Mouse (Mus musculus): ENCODE measurements around the gene Dzank1. TPM values are rescaled to one million over a fixed set of nuclear protein-coding genes. Genes with fewer than 3 reads are reported as not detected.

The Dzank1 gene
- polyA plus RNA-seq, 1 experiment from 2014 or later, result 0.45 TPM

- no peak overlapping the region for H3K27ac ChIP-seq
- H3K27me3 ChIP-seq (ENCODE audit: insufficient read depth, poor library complexity, severe bottlenecking), result no peaks in the 10 kb centered on the region
- H3K36me3 ChIP-seq, result 0 out of 2 replicates have a peak, but pooled peaks cover 2% of the 10 kb centered on the region
- WGBS, result 53% methylated on average over 10 of the region's 10 CpGs
- H3K9me3 ChIP-seq, result no peaks in the 10 kb centered on the region
- DNase-seq (ENCODE audit: low spot score), result no peak
- H3K4me3 ChIP-seq, result no peak overlapping the region
- H3K4me1 ChIP-seq, result peaks cover 8% of the 10 kb centered on the region
Observed at GRCm38 (mm10) chr2:144525856-144526255, 1.4 kb downstream of the Dzank1 start.

DNA sequence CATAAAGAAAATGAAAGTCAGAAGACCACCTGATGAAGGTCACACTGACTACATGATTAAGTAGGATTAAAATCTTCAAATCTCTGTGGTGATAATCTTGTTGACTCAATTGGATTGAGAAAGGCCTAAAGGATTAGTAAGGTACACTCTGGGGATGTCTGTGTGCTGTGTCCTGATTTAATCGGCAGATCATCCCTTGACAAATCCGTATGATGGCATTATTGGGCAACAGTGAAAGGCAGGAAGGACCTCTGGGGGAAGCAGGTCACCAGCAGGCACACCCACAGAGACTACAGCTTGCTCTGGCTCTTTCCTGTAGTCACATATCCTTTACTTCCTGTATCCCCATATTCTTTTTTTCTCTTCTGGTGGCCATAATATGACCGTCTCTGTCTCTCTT, 7.4 kb downstream of the Dzank1 start:
- H3K4me3 ChIP-seq, result no peak overlapping the region
- no peaks in the 10 kb centered on the region for H3K9me3 ChIP-seq
- H3K27ac ChIP-seq, result no peak overlapping the region
- H3K36me3 ChIP-seq, result no peaks in the 10 kb centered on the region
- H3K4me1 ChIP-seq, result 0 out of 2 replicates have a peak, but pooled peaks cover 3% of the 10 kb centered on the region
- 69% methylated on average over 3 of the region's 3 CpGs for WGBS
- DNase-seq (ENCODE audit: low spot score), result no peak
- H3K27me3 ChIP-seq (ENCODE audit: insufficient read depth, poor library complexity, severe bottlenecking), result no peaks in the 10 kb centered on the region

DNA sequence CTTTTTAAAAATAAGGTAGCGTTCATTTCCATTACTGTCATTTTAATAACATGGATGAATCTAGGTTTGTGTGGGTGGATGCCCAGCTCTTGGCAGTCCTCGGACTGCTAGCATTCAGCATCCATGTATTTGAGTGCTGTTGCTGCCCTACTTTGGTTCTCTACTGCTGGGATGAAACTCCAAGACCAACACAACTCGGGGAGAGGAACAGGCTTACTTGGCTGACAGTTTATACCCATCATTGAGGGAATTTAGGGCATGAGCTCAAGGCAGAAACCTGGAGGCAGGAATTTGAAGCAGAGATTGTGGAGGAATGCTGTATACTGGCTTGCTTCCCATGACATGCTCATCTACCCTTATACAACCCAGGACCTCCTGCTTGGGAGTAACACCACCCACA, 12.6 kb downstream of the Dzank1 start:
- no peak overlapping the region for H3K4me3 ChIP-seq
- no peak overlapping the region for H3K27ac ChIP-seq
- WGBS, result 84% methylated on average over 3 of the region's 3 CpGs

DNA sequence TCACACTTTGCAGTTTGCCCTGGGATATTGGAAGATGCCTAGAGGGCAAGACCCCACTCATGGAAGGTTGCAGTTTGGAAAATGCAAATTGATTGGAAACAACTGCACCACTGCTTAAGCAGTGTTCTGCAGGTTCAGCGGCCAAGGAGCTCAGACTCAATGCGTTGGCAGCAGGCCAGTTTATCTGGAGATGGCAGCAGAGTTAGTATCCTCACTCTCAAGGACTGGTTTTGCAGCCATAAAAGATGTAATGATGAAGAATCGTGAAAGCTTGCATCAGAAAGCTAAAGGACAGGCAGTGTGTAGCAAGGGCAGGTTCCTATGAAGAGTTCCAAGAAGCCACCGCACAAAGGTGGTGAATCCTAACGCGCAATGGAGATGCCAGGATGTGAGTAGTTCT, 25.1 kb downstream of the Dzank1 start:
- Histone ChIP-seq H3K27me3 (ENCODE audit: insufficient read depth, poor library complexity, severe bottlenecking) (no peaks in the 10 kb centered on the region), H3K4me1 (no peaks in the 10 kb centered on the region), H3K27ac (no peak overlapping the region), H3K4me3 (no peak overlapping the region), H3K9me3 (no peaks in the 10 kb centered on the region), H3K36me3 (no peaks in the 10 kb centered on the region)
- no peak for DNase-seq (ENCODE audit: low spot score)
- WGBS, result 87% methylated on average over 6 of the region's 6 CpGs

More for the DNA sequence above, 12.6 kb downstream of the Dzank1 start:
- DNase-seq (ENCODE audit: low spot score), result peak; percentile 16
- Histone ChIP-seq H3K9me3 (no peaks in the 10 kb centered on the region), H3K27me3 (ENCODE audit: insufficient read depth, poor library complexity, severe bottlenecking) (no peaks in the 10 kb centered on the region), H3K4me1 (0 out of 2 replicates have a peak, but pooled peaks cover 3% of the 10 kb centered on the region), H3K36me3 (no peaks in the 10 kb centered on the region)

DNA sequence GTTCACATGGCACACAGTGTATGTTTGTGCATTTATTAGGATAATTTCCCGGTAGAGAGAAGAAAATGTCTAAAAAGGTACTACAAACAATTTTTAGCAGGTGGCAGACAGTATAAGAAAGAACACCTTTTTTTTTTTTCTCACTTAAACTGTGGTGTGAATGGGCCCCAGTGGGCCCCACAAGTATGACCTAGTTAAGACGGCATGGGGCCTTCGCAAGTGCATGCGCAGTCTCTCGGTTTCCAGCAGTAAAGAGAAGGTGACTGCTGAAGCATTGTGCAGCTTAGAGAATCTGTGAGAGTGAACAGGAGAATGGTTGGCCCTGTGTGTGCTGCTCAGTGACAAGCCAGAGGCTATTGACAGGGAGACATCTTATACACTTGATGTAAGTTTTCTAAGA, 37.9 kb downstream of the Dzank1 start:
- Histone ChIP-seq H3K27me3 (ENCODE audit: insufficient read depth, poor library complexity, severe bottlenecking) (no peaks in the 10 kb centered on the region), H3K4me3 (no peak overlapping the region), H3K9me3 (0 out of 2 replicates have a peak, but pooled peaks cover 2% of the 10 kb centered on the region), H3K4me1 (no peaks in the 10 kb centered on the region), H3K36me3 (no peaks in the 10 kb centered on the region), H3K27ac (no peak overlapping the region)
- WGBS, result 88% methylated on average over 5 of the region's 5 CpGs
- DNase-seq (ENCODE audit: low spot score), result peak; percentile 58

- WGBS, result 77% methylated on average over 6 of the region's 6 CpGs
- no peak overlapping the region for H3K27ac ChIP-seq
- no peaks in the 10 kb centered on the region for H3K36me3 ChIP-seq
- H3K4me3 ChIP-seq, result no peak overlapping the region
- H3K27me3 ChIP-seq (ENCODE audit: insufficient read depth, poor library complexity, severe bottlenecking), result no peaks in the 10 kb centered on the region
- 0 out of 2 replicates have a peak, but pooled peaks cover 2% of the 10 kb centered on the region for H3K9me3 ChIP-seq
- DNase-seq (ENCODE audit: low spot score), result no peak
- no peaks in the 10 kb centered on the region for H3K4me1 ChIP-seq
Observed at GRCm38 (mm10) chr2:144487476-144487875, 39.7 kb downstream of the Dzank1 start.

DNA sequence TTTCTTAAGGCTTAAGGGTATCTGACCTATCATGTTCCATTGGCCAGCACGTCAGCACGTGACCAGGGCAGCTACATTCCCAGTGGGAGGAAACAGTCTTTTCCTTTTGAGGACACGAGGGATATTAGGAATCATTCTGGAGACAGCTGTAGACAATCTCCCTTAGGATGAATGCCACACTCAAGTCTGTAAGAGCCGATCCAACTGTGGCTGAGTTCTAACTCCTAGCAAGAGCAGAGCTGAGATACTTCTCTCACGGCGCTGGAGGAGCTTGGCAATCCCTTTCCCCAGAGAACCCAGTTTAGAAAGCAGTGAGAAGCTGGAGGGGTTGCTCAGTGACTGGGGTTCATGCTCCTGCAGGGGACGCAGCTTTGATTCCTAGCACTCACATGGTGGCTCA, 41.8 kb downstream of the Dzank1 start:
- no peaks in the 10 kb centered on the region for H3K9me3 ChIP-seq
- 74% methylated on average over 7 of the region's 7 CpGs for WGBS
- H3K36me3 ChIP-seq, result no peaks in the 10 kb centered on the region
- no peak overlapping the region for H3K4me3 ChIP-seq
- no peak for DNase-seq (ENCODE audit: low spot score)
- H3K4me1 ChIP-seq, result no peaks in the 10 kb centered on the region
- no peaks in the 10 kb centered on the region for H3K27me3 ChIP-seq (ENCODE audit: insufficient read depth, poor library complexity, severe bottlenecking)
- H3K27ac ChIP-seq, result no peak overlapping the region

DNA sequence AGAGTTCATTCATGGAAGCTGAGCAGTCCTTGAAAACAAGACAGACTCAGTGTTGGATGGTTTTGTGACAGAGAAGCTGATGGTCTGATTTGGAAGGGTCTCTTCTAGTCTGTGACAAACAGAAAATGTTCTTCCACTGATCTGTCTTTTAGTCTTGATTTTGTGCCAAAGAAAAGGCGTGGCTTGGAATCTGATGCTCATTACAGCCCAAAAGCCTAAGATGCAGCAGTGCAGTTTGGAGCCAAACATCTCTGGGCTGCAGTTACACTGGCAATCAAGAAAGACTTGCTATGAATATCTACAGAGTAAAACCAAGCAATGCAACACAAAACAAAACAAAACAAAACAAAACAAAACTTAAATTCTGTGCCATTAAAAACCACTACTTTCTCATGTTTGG, 43.1 kb downstream of the Dzank1 start:
- 69% methylated on average over 1 of the region's 1 CpGs for WGBS
- Histone ChIP-seq H3K4me3 (no peak overlapping the region), H3K27ac (no peak overlapping the region), H3K4me1 (no peaks in the 10 kb centered on the region), H3K36me3 (no peaks in the 10 kb centered on the region), H3K9me3 (no peaks in the 10 kb centered on the region), H3K27me3 (ENCODE audit: insufficient read depth, poor library complexity, severe bottlenecking) (no peaks in the 10 kb centered on the region)
- no peak for DNase-seq (ENCODE audit: low spot score)

- H3K9me3 ChIP-seq, result no peaks in the 10 kb centered on the region
- no peak overlapping the region for H3K27ac ChIP-seq
- no peak for DNase-seq (ENCODE audit: low spot score)
- no peaks in the 10 kb centered on the region for H3K4me1 ChIP-seq
- 78% methylated on average over 2 of the region's 2 CpGs for whole genome bisulfite sequencing
- no peaks in the 10 kb centered on the region for H3K36me3 ChIP-seq
- H3K4me3 ChIP-seq, result no peak overlapping the region
- no peaks in the 10 kb centered on the region for H3K27me3 ChIP-seq (ENCODE audit: insufficient read depth, poor library complexity, severe bottlenecking)
Observed at GRCm38 (mm10) chr2:144479421-144479820, 47.8 kb downstream of the Dzank1 start.

DNA sequence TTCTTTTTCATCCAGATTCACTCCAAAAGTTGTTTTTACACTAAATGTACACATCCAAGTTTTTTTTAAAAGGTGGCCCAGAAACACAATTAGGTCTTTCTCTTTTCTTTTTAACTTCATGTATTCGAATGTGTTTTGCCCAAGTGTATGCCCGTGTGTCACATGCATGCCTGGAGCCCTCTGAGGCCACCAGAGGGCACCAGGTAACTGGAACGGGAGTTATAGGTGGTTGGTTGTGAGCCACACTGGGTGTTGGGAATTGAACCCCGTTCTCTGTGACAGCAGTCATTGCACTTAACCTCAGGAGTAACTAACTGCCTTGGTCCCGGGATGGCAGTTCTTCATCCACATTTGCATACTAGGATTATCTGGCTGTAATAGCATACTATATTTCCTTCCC, 60.0 kb downstream of the Dzank1 start:
- Histone ChIP-seq H3K4me1 (no peaks in the 10 kb centered on the region), H3K4me3 (no peak overlapping the region), H3K9me3 (no peaks in the 10 kb centered on the region), H3K27ac (no peak overlapping the region), H3K27me3 (ENCODE audit: insufficient read depth, poor library complexity, severe bottlenecking) (no peaks in the 10 kb centered on the region), H3K36me3 (no peaks in the 10 kb centered on the region)
- DNase-seq (ENCODE audit: low spot score), result no peak
- 67% methylated on average over 5 of the region's 5 CpGs for WGBS

GRCm38 (mm10) chr2:144465876-144466575, 61.2 kb downstream of the Dzank1 start:
- no peaks in the 10 kb centered on the region for H3K36me3 ChIP-seq
- no peaks in the 10 kb centered on the region for H3K9me3 ChIP-seq
- WGBS, result 77% methylated on average over 14 of the region's 14 CpGs
- H3K4me1 ChIP-seq, result no peaks in the 10 kb centered on the region
- H3K4me3 ChIP-seq, result no peak overlapping the region
- no peak for DNase-seq (ENCODE audit: low spot score)
- H3K27ac ChIP-seq, result no peak overlapping the region
- no peaks in the 10 kb centered on the region; the same call in 1 of the 2 replicates for H3K27me3 ChIP-seq (ENCODE audit: insufficient read depth, poor library complexity, severe bottlenecking)

DNA sequence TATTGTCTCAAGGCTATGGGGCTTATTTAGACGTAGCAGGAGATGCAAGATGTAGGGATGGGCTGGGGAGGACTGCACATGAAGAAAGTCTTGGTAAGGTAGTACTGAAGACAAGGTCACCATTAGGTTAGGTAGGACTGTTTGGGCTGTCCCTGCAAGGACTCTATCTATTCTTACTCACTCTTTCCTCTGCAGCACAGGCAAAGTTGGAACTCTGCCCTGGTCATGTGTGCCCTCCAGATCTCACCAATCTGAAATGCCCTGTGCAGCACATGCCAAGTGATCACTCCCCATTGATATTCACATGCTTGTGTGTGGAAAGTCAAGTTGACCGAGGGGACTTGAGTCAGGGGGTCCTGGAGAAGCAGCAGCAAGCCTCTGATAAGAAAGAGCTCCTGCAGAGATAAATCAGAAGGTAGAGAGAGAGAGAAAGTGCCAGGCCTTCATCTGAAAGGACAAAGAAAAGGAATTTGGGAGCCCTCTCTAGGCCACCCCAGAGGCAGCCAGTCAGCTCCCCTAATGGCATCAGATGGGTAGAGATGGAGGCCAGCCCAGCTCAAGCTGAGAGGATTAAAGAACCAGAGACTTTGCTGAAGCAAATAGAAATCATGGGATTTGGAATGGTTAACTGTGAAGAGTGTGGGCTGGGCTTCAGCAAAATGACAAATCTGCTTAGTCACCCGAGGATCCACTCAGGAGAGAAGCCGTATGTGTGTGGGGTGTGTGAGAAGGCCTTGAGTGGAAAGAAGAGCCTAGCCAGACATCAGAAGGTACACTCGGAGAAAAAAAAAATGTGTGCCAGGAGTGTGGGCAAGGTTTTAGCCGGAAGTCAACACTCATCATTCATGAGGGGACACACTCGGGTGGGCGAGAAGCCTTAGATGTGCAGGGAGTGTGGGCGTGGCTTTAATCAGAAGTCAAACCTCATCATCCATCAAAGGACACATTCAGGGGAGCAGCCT, 62.1 kb downstream of the Dzank1 start:
- no peaks in the 10 kb centered on the region for H3K4me1 ChIP-seq

DNA sequence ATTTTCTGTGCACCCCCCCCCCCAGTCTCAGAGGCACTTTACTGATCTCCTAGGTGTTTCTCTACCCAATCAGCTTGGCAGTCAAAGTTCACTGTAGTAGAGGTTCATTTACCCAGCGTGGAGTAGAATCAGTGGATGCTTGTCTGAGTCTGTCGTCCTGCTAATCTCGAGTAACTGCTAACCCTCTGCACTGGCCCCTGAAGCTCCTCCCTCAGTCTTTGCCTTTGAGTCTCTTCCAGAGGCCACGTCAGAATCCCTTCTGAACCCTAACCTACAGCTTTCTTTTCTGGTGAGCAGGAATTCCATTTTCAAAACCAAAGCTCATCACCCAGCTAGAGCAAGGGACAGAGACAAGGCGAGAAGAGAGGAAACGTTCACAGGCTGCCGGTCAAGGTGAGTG, 63.0 kb downstream of the Dzank1 start:
- no peaks in the 10 kb centered on the region; the same call in 1 of the 2 replicates for H3K27me3 ChIP-seq (ENCODE audit: insufficient read depth, poor library complexity, severe bottlenecking)

More for the DNA sequence above, 62.1 kb downstream of the Dzank1 start:
- H3K27ac ChIP-seq, result no peak overlapping the region
- H3K36me3 ChIP-seq, result no peaks in the 10 kb centered on the region
- no peak for DNase-seq (ENCODE audit: low spot score)
- 75% methylated on average over 9 of the region's 9 CpGs for WGBS
- H3K27me3 ChIP-seq (ENCODE audit: insufficient read depth, poor library complexity, severe bottlenecking), result no peaks in the 10 kb centered on the region; the same call in 1 of the 2 replicates
- no peaks in the 10 kb centered on the region for H3K9me3 ChIP-seq
- H3K4me3 ChIP-seq, result no peak overlapping the region

More for the DNA sequence above, 63.0 kb downstream of the Dzank1 start:
- no peak overlapping the region for H3K4me3 ChIP-seq
- DNase-seq (ENCODE audit: low spot score), result no peak
- no peaks in the 10 kb centered on the region for H3K36me3 ChIP-seq
- peaks cover 5% of the 10 kb centered on the region; the same call in 1 of the 2 replicates for H3K4me1 ChIP-seq
- 55% methylated on average over 7 of the region's 7 CpGs for WGBS
- H3K27ac ChIP-seq, result no peak overlapping the region
- H3K9me3 ChIP-seq, result no peaks in the 10 kb centered on the region
